Mouse (Mus musculus) CH12.LX (cell line): ENCODE results near the gene Tnnc1.

Experiments
- BHLHE40 ChIP-seq: IDR thresholded peaks from 2 replicates; pipeline ENCODE4 v1.6.1; 2011; ENCODE audit warnings: mild to moderate bottlenecking, low read depth, low read length, improper control_type of control experiment
- CTCF ChIP-seq, 2 experiments: IDR thresholded peaks in 1 of 2; conservative IDR thresholded peaks in 1 of 2; 2 replicates each; pipeline ENCODE4 v1.5.1; 2011 to 2012; ENCODE audit warnings: low read depth in 2 of 2, low read length in 2 of 2, improper control_type of control experiment in 1 of 2, inconsistent platforms in 1 of 2, mild to moderate bottlenecking in 1 of 2, moderate library complexity in 1 of 2
- EP300 ChIP-seq: IDR thresholded peaks from 2 replicates; pipeline ENCODE4 v1.6.1; 2011; ENCODE audit warnings: low read length, improper control_type of control experiment
- HCFC1 ChIP-seq: IDR thresholded peaks from 2 replicates; pipeline ENCODE4 v1.6.1; 2012; ENCODE audit warnings: low read depth, mild to moderate bottlenecking, inconsistent platforms, low read length, improper control_type of control experiment
- POLR2A ChIP-seq: IDR thresholded peaks from 2 replicates; pipeline ENCODE4 v1.6.1; 2011; ENCODE audit warnings: low read depth, mild to moderate bottlenecking, improper control_type of control experiment, low read length

DNA sequence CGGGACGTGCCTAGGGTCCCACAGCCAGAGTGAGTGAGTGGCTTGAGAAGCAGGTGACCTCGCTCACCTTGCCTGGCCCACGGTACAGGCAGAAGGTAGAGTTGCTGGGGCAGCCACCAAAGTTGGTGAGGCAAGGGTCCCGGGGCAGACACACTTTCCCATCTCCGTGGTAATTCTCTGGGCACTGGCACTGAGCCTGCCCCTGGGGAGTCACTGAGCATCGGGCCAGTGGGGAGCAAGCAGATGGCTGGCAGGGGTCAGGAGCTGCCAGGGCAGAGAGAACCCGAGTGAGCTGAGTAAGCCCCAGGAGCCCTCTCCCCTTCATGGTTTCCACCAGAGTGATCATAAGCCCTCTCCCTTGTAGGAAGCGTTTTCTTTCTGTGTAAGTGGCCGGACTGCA, 46.5 kb upstream of the Tnnc1 start:
- TF ChIP-seq POLR2A (no peak), HCFC1 (no peak), CTCF (conservative IDR thresholded peaks at IDR 0.05 in 1 of 2, IDR thresholded peaks at IDR 0.05 in 1 of 2; ENCODE audit: low read depth in 2 of 2, low read length in 2 of 2) (no peak), EP300 (no peak), BHLHE40 (no peak)
